Mouse (Mus musculus): ENCODE results near the gene Fitm1. TPM values are rescaled to one million over a fixed set of nuclear protein-coding genes. Genes with fewer than 3 reads are reported as not detected.

The Fitm1 gene
- total and polyA plus RNA-seq, 2 experiments from 2014 or later, result 195 to 277 TPM

DNA sequence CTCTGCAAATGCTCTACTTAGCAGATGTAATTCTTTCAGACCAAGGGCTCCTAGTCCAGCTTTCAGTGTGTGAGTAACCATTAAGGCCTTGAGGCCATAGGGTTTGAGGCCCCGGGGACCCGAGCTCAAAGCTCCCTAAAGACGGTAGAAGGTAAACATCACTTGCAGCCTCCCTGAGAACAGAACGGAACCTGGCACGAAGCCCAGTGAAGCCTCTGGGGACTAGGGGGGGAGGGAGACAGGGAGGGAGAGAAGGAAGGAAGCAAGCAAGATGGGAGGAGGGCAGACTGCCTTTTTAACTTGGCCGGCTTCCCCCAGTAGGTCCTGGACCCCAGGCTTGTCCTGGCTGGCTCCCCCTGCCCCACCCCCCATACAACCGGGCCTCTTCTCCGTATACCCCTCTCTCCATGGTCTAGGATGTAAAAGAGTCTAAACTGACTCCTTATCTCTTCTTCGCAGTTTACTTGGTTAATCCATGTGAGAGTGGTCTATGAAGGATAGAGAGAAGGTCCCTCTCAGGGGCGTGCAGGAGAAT lies 34.6 kb upstream of the Fitm1 start:
- H3K9me3 ChIP-seq (replicated peaks; ENCODE audit: control insufficient read depth, low read length), result no peaks in the 10 kb centered on the region
- WGBS, result 6% methylated on average over 10 of the region's 10 CpGs
- H3K27me3 ChIP-seq (ENCODE audit: control insufficient read depth, insufficient read depth, low read length), result no peaks in the 10 kb centered on the region
- ATAC-seq (ENCODE audit: insufficient read depth, low read depth) (peak; percentile 45), DNase-seq (ENCODE audit: low spot score) (peak; percentile 67)
- H3K4me1 ChIP-seq (ENCODE audit: control insufficient read depth, insufficient read depth), result peaks cover 13% of the 10 kb centered on the region
- peak overlapping the region; percentile 83 for H3K4me2 ChIP-seq (ENCODE audit: low read depth, low read length)
- peaks cover 26% of the 10 kb centered on the region for H3K36me3 ChIP-seq (replicated peaks; ENCODE audit: control insufficient read depth, insufficient read depth, low read length)
- no peak for TF ChIP-seq CTCF (IDR thresholded peaks at IDR 0.05; ENCODE audit: low read depth)
- TF ChIP-seq EP300 (IDR thresholded peaks at IDR 0.05; ENCODE audit: low read depth), result 0 out of 2 replicates have a peak, but pooled peaks have one; percentile 29
- peak overlapping the region; percentile 73 for H3K4me3 ChIP-seq (ENCODE audit: low read depth, low read length)
- peak overlapping the region; percentile 87 for H3K27ac ChIP-seq (ENCODE audit: low read depth)
- H3K9ac ChIP-seq (replicated peaks; ENCODE audit: low read depth, low read length), result peak overlapping the region; percentile 77

DNA sequence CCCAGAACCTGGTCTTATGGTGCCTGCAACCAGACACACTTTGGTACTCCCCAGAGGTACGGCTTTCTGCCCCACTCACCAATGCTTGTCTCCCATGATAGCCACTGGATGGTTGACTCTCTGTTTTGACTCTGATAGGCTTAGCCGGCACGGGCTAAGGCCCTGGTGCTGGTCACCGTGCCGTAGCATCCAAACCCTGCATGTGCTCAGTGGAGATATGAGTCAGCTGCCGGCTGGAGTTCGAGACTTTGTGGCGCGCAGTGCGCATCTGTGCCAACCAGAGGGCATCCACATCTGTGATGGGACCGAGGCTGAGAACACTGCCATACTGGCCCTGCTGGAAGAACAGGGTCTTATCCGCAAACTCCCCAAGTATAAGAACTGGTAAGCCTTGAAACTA lies 33.1 kb upstream of the Fitm1 start:
- no peak overlapping the region for H3K27ac ChIP-seq (ENCODE audit: low read depth)
- H3K27me3 ChIP-seq (ENCODE audit: control insufficient read depth, insufficient read depth, low read length), result no peaks in the 10 kb centered on the region
- TF ChIP-seq EP300 (IDR thresholded peaks at IDR 0.05; ENCODE audit: low read depth), result no peak
- H3K36me3 ChIP-seq (replicated peaks; ENCODE audit: control insufficient read depth, insufficient read depth, low read length), result peaks cover 40% of the 10 kb centered on the region
- H3K9me3 ChIP-seq (replicated peaks; ENCODE audit: control insufficient read depth, low read length), result no peaks in the 10 kb centered on the region
- H3K4me3 ChIP-seq (ENCODE audit: low read depth, low read length), result no peak overlapping the region
- no peak overlapping the region for H3K9ac ChIP-seq (replicated peaks; ENCODE audit: low read depth, low read length)
- 93% methylated on average over 12 of the region's 12 CpGs for WGBS
- no peak overlapping the region for H3K4me2 ChIP-seq (ENCODE audit: low read depth, low read length)
- H3K4me1 ChIP-seq (ENCODE audit: control insufficient read depth, insufficient read depth), result peaks cover 13% of the 10 kb centered on the region
- no peak for DNase-seq (ENCODE audit: low spot score)
- no peak for ATAC-seq (ENCODE audit: insufficient read depth, low read depth)

DNA sequence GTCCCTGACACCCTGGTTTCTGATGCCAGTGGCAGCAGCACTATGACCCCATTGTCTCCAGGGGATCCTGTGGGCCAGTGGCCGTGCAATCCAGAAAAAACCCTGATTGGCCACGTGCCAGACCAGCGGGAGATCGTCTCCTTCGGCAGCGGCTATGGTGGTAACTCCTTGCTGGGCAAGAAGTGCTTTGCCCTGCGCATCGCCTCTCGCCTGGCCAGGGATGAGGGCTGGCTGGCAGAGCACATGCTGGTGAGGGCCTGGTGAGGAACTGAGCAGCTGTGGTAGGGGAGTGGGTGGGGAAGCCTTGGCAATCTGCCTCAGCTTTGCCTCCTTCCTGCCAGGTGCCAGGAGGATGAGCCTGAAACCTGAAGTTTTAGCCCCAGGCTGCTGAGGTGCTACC lies 31.1 kb upstream of the Fitm1 start:
- peaks cover 13% of the 10 kb centered on the region for H3K4me1 ChIP-seq (ENCODE audit: control insufficient read depth, insufficient read depth)
- no peak overlapping the region for H3K4me3 ChIP-seq (ENCODE audit: low read depth, low read length)
- DNase-seq (ENCODE audit: low spot score), result no peak
- 65% methylated on average over 9 of the region's 9 CpGs for WGBS
- H3K27ac ChIP-seq (ENCODE audit: low read depth), result no peak overlapping the region
- peaks cover 60% of the 10 kb centered on the region for H3K36me3 ChIP-seq (replicated peaks; ENCODE audit: control insufficient read depth, insufficient read depth, low read length)
- TF ChIP-seq CTCF (IDR thresholded peaks at IDR 0.05; ENCODE audit: low read depth), result no peak
- TF ChIP-seq EP300 (IDR thresholded peaks at IDR 0.05; ENCODE audit: low read depth), result no peak
- H3K27me3 ChIP-seq (ENCODE audit: control insufficient read depth, insufficient read depth, low read length), result no peaks in the 10 kb centered on the region
- H3K9me3 ChIP-seq (replicated peaks; ENCODE audit: control insufficient read depth, low read length), result no peaks in the 10 kb centered on the region
- no peak for ATAC-seq (ENCODE audit: insufficient read depth, low read depth)
- H3K4me2 ChIP-seq (ENCODE audit: low read depth, low read length), result no peak overlapping the region
- no peak overlapping the region for H3K9ac ChIP-seq (replicated peaks; ENCODE audit: low read depth, low read length)

DNA sequence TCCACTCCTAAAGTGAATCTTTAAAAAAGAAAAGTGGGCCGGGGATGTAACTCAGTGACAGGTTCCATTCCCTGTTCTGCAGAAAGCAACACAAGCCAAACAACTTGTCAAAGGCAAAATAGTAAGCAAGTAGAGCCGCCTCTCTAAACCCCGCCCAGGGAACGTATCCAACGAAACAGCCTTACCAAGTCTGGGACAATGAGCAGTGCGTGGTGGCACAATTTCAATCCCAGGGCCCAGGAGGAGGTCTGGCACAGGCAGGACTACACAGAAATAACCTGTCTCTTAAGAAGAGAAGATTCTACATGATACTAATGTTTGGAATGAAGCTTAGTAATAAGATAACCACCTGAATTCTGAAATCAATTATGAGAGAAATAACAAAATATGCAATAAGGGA lies 25.2 kb upstream of the Fitm1 start:
- Histone ChIP-seq H3K4me2 (ENCODE audit: low read depth, low read length) (no peak overlapping the region), H3K9me3 (replicated peaks; ENCODE audit: control insufficient read depth, low read length) (no peaks in the 10 kb centered on the region), H3K9ac (replicated peaks; ENCODE audit: low read depth, low read length) (no peak overlapping the region), H3K4me3 (ENCODE audit: low read depth, low read length) (no peak overlapping the region), H3K27me3 (ENCODE audit: control insufficient read depth, insufficient read depth, low read length) (no peaks in the 10 kb centered on the region), H3K27ac (ENCODE audit: low read depth) (no peak overlapping the region), H3K4me1 (ENCODE audit: control insufficient read depth, insufficient read depth) (no peaks in the 10 kb centered on the region), H3K36me3 (replicated peaks; ENCODE audit: control insufficient read depth, insufficient read depth, low read length) (peaks cover 43% of the 10 kb centered on the region)
- ATAC-seq (ENCODE audit: insufficient read depth, low read depth) (no peak), DNase-seq (ENCODE audit: low spot score) (no peak)
- WGBS, result 81% methylated on average over 6 of the region's 6 CpGs
- no peak for TF ChIP-seq EP300 (IDR thresholded peaks at IDR 0.05; ENCODE audit: low read depth)

DNA sequence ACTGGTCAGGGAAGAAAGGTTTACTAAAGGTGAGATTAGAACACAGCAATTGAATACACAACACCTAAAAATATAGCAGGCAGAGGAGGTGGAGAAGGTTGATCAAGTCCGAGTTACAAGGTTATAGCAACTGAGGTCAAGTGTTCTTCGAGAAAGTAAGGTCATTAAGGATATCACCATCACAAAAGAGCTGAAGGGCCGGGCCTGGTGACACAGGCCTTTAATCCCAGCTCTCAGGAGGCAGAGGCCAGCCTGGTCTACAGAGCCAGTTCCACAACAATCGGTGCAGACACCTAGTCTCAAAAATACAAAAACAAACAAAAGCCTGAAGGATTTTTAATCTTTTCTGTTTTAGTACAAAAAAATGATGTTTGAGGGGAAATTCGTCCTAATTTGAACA lies 24.1 kb upstream of the Fitm1 start:
- Histone ChIP-seq H3K27ac (ENCODE audit: low read depth) (no peak overlapping the region), H3K27me3 (ENCODE audit: control insufficient read depth, insufficient read depth, low read length) (no peaks in the 10 kb centered on the region), H3K9ac (replicated peaks; ENCODE audit: low read depth, low read length) (no peak overlapping the region), H3K4me1 (ENCODE audit: control insufficient read depth, insufficient read depth) (no peaks in the 10 kb centered on the region), H3K36me3 (replicated peaks; ENCODE audit: control insufficient read depth, insufficient read depth, low read length) (peaks cover 31% of the 10 kb centered on the region), H3K9me3 (replicated peaks; ENCODE audit: control insufficient read depth, low read length) (no peaks in the 10 kb centered on the region), H3K4me3 (ENCODE audit: low read depth, low read length) (no peak overlapping the region), H3K4me2 (ENCODE audit: low read depth, low read length) (no peak overlapping the region)
- DNase-seq (ENCODE audit: low spot score), result no peak
- ATAC-seq (ENCODE audit: insufficient read depth, low read depth), result no peak
- 75% methylated on average over 5 of the region's 5 CpGs for WGBS
- TF ChIP-seq CTCF (IDR thresholded peaks at IDR 0.05; ENCODE audit: low read depth) (no peak), EP300 (IDR thresholded peaks at IDR 0.05; ENCODE audit: low read depth) (no peak)

DNA sequence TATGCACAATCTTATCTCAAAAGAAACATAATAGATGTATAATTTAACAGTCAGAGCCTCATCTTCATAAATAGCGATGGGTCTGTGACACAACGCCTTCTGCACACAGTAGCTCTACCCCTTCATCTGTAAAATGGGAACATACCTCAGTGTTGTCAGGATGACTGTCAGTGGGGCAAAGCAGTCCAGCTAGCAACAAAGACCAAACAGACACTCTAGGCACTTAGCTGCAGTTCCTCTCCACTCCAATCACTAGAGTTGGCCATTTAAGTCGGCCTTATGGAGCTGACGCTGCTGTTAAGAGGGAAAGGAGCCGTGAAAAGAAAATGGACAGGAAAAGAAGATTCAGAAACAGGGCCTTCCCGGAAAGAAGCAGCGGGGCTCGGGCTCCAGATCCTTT lies 23.6 kb upstream of the Fitm1 start:
- Histone ChIP-seq H3K4me3 (ENCODE audit: low read depth, low read length) (no peak overlapping the region), H3K4me2 (ENCODE audit: low read depth, low read length) (no peak overlapping the region), H3K27me3 (ENCODE audit: control insufficient read depth, insufficient read depth, low read length) (no peaks in the 10 kb centered on the region), H3K9me3 (replicated peaks; ENCODE audit: control insufficient read depth, low read length) (no peaks in the 10 kb centered on the region), H3K9ac (replicated peaks; ENCODE audit: low read depth, low read length) (no peak overlapping the region), H3K36me3 (replicated peaks; ENCODE audit: control insufficient read depth, insufficient read depth, low read length) (peaks cover 27% of the 10 kb centered on the region), H3K27ac (ENCODE audit: low read depth) (no peak overlapping the region), H3K4me1 (ENCODE audit: control insufficient read depth, insufficient read depth) (no peaks in the 10 kb centered on the region)
- no peak for TF ChIP-seq CTCF (IDR thresholded peaks at IDR 0.05; ENCODE audit: low read depth)
- TF ChIP-seq EP300 (IDR thresholded peaks at IDR 0.05; ENCODE audit: low read depth), result no peak
- ATAC-seq (ENCODE audit: insufficient read depth, low read depth) (no peak), DNase-seq (ENCODE audit: low spot score) (no peak)
- WGBS, result 87% methylated on average over 8 of the region's 8 CpGs
